Mouse (Mus musculus) liver, embryonic 14.5 days (tissue): ENCODE data around the gene Nxt1.

ENCODE experiments used
- CTCF ChIP-seq: IDR thresholded peaks from 2 replicates; pipeline ENCODE4 v1.5.1; 2016; ENCODE audit warnings: antibody characterized with exemption, low read depth, control low read depth
- EP300 ChIP-seq: IDR thresholded peaks from 2 replicates; pipeline ENCODE4 v1.6.1; 2016; ENCODE audit warnings: antibody characterized with exemption, low read depth

DNA sequence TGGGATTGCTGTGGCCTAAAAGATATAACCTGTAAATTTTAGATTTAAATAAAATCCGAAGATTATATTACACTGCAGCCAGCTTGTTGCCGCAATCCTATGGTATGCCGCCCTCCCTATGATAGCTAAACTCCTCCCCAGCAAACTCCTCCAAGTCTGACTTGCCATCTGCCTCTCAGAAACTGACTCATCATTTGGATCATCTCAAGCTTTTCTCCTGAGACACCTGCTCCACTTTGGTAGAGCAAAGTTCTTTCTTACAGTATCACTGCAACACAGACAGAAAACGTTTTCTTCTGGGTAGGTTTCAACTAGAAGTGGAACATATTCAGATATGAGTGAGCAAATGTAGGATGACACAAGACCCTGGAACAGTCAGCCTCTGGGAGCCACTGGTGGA, 37.9 kb upstream of the Nxt1 start:
- TF ChIP-seq CTCF = no peak
- TF ChIP-seq EP300 = no peak
